Mouse (Mus musculus): Measurements from ENCODE around the gene Igsf11. TPM values are rescaled to one million over a fixed set of nuclear protein-coding genes. Genes with fewer than 3 reads are reported as not detected.

Igsf11 gene
- polyA plus RNA-seq, 1 experiment from 2014 or later = 1.8 TPM

GRCm38 (mm10) chr16:38993711-38994110 is 101.2 kb downstream of the Igsf11 start:
- Histone ChIP-seq H3K27me3 (no peaks in the 10 kb centered on the region), H3K9ac (replicated peaks) (no peak overlapping the region), H3K27ac (replicated peaks) (no peak overlapping the region), H3K4me1 (peaks cover 6% of the 10 kb centered on the region; the same call in 1 of the 2 replicates), H3K4me2 (replicated peaks) (no peak overlapping the region), H3K36me3 (no peaks in the 10 kb centered on the region), H3K4me3 (no peak overlapping the region), H3K9me3 (no peaks in the 10 kb centered on the region)
- WGBS = 95% methylated on average over 7 of the region's 7 CpGs
- no peak for ATAC-seq (ENCODE audit: low FRiP score, low read depth)

- WGBS = 77% methylated on average over 6 of the region's 6 CpGs
- Histone ChIP-seq H3K4me2 (replicated peaks) (no peak overlapping the region), H3K27me3 (no peaks in the 10 kb centered on the region), H3K4me1 (peaks cover 9% of the 10 kb centered on the region; the same call in 1 of the 2 replicates), H3K4me3 (no peak overlapping the region), H3K27ac (replicated peaks) (no peak overlapping the region), H3K9ac (replicated peaks) (no peak overlapping the region), H3K9me3 (no peaks in the 10 kb centered on the region), H3K36me3 (no peaks in the 10 kb centered on the region)
- ATAC-seq (ENCODE audit: low FRiP score, low read depth) = no peak
Measured at GRCm38 (mm10) chr16:38998496-38999258, 106.2 kb downstream of the Igsf11 start.

- Histone ChIP-seq H3K4me3 (no peak overlapping the region), H3K4me1 (peaks cover 9% of the 10 kb centered on the region; the same call in 1 of the 2 replicates), H3K9ac (replicated peaks) (no peak overlapping the region), H3K36me3 (no peaks in the 10 kb centered on the region), H3K27ac (replicated peaks) (no peak overlapping the region), H3K9me3 (no peaks in the 10 kb centered on the region), H3K27me3 (no peaks in the 10 kb centered on the region), H3K4me2 (replicated peaks) (no peak overlapping the region)
- no peak for ATAC-seq (ENCODE audit: low FRiP score, low read depth)
Measured at GRCm38 (mm10) chr16:38999298-38999697, 106.8 kb downstream of the Igsf11 start.

- Histone ChIP-seq H3K27ac (replicated peaks) (no peak overlapping the region), H3K9me3 (no peaks in the 10 kb centered on the region), H3K4me1 (no peaks in the 10 kb centered on the region), H3K27me3 (no peaks in the 10 kb centered on the region), H3K4me2 (replicated peaks) (no peak overlapping the region), H3K9ac (replicated peaks) (no peak overlapping the region), H3K36me3 (no peaks in the 10 kb centered on the region), H3K4me3 (no peak overlapping the region)
- ATAC-seq (ENCODE audit: low FRiP score, low read depth) = no peak
- WGBS = 92% methylated on average over 7 of the region's 7 CpGs
Measured at GRCm38 (mm10) chr16:39006978-39007377, 114.5 kb downstream of the Igsf11 start.

- Histone ChIP-seq H3K9me3 (no peaks in the 10 kb centered on the region), H3K4me3 (no peak overlapping the region), H3K36me3 (no peaks in the 10 kb centered on the region), H3K4me1 (peaks cover 9% of the 10 kb centered on the region; the same call in 1 of the 2 replicates), H3K27me3 (no peaks in the 10 kb centered on the region), H3K9ac (replicated peaks) (no peak overlapping the region), H3K4me2 (replicated peaks) (no peak overlapping the region), H3K27ac (replicated peaks) (no peak overlapping the region)
- peak; percentile 38; the same call in 1 of the 2 replicates for ATAC-seq (ENCODE audit: low FRiP score, low read depth)
- WGBS = 36% methylated on average over 2 of the region's 2 CpGs
Measured at GRCm38 (mm10) chr16:39019449-39019848, 127.0 kb downstream of the Igsf11 start.

- Histone ChIP-seq H3K9me3 (no peaks in the 10 kb centered on the region), H3K4me3 (no peak overlapping the region), H3K27ac (replicated peaks) (no peak overlapping the region), H3K9ac (replicated peaks) (no peak overlapping the region), H3K4me1 (peaks cover 5% of the 10 kb centered on the region; the same call in 1 of the 2 replicates), H3K36me3 (no peaks in the 10 kb centered on the region), H3K4me2 (replicated peaks) (no peak overlapping the region), H3K27me3 (no peaks in the 10 kb centered on the region)
- 76% methylated on average over 8 of the region's 8 CpGs for WGBS
- ATAC-seq (ENCODE audit: low FRiP score, low read depth) = 0 out of 2 replicates have a peak, but pooled peaks have one; percentile 44
Measured at GRCm38 (mm10) chr16:39025989-39026736, 133.7 kb downstream of the Igsf11 start.

- H3K27me3 ChIP-seq = no peaks in the 10 kb centered on the region
- WGBS = 96% methylated on average over 2 of the region's 2 CpGs
- no peak for ATAC-seq (ENCODE audit: low FRiP score, low read depth)
Measured at GRCm38 (mm10) chr16:39031350-39031749, 138.9 kb downstream of the Igsf11 start.

GRCm38 (mm10) chr16:39037257-39037656 is 144.8 kb downstream of the Igsf11 start:
- H3K4me3 ChIP-seq = no peak overlapping the region
- H3K27ac ChIP-seq (replicated peaks) = no peak overlapping the region
- H3K4me1 ChIP-seq = no peaks in the 10 kb centered on the region
- H3K4me2 ChIP-seq (replicated peaks) = no peak overlapping the region
- ATAC-seq (ENCODE audit: low FRiP score, low read depth) = no peak
- 83% methylated on average over 4 of the region's 4 CpGs for WGBS
- no peaks in the 10 kb centered on the region for H3K36me3 ChIP-seq
- no peaks in the 10 kb centered on the region for H3K9me3 ChIP-seq
- H3K27me3 ChIP-seq = no peaks in the 10 kb centered on the region
- H3K9ac ChIP-seq (replicated peaks) = no peak overlapping the region

More at GRCm38 (mm10) chr16:39031350-39031749, 138.9 kb downstream of the Igsf11 start:
- no peak overlapping the region for H3K27ac ChIP-seq (replicated peaks)
- no peaks in the 10 kb centered on the region for H3K36me3 ChIP-seq
- no peak overlapping the region for H3K4me3 ChIP-seq
- no peak overlapping the region for H3K9ac ChIP-seq (replicated peaks)
- H3K9me3 ChIP-seq = no peaks in the 10 kb centered on the region
- H3K4me1 ChIP-seq = peaks cover under 1% of the 10 kb centered on the region; the same call in 1 of the 2 replicates
- no peak overlapping the region for H3K4me2 ChIP-seq (replicated peaks)

GRCm38 (mm10) chr16:39044381-39044780 is 151.9 kb downstream of the Igsf11 start:
- 24% methylated on average over 5 of the region's 5 CpGs for WGBS
- no peak overlapping the region for H3K4me3 ChIP-seq
- no peak for ATAC-seq (ENCODE audit: low FRiP score, low read depth)
- no peak overlapping the region for H3K9ac ChIP-seq (replicated peaks)
- H3K9me3 ChIP-seq = no peaks in the 10 kb centered on the region
- H3K27ac ChIP-seq (replicated peaks) = no peak overlapping the region
- no peak overlapping the region for H3K4me2 ChIP-seq (replicated peaks)
- H3K27me3 ChIP-seq = peaks cover 4% of the 10 kb centered on the region; the same call in 1 of the 2 replicates
- no peaks in the 10 kb centered on the region for H3K36me3 ChIP-seq
- H3K4me1 ChIP-seq = peaks cover 4% of the 10 kb centered on the region; the same call in 1 of the 2 replicates

GRCm38 (mm10) chr16:39048889-39049288 is 156.4 kb downstream of the Igsf11 start:
- Histone ChIP-seq H3K27me3 (peaks cover 15% of the 10 kb centered on the region), H3K4me1 (peaks cover 4% of the 10 kb centered on the region; the same call in 1 of the 2 replicates), H3K9me3 (no peaks in the 10 kb centered on the region), H3K4me3 (no peak overlapping the region), H3K4me2 (replicated peaks) (no peak overlapping the region), H3K36me3 (no peaks in the 10 kb centered on the region), H3K27ac (replicated peaks) (no peak overlapping the region), H3K9ac (replicated peaks) (no peak overlapping the region)
- 12% methylated on average over 4 of the region's 4 CpGs for WGBS
- peak; percentile 77 for ATAC-seq (ENCODE audit: low FRiP score, low read depth)

- H3K4me1 ChIP-seq = no peaks in the 10 kb centered on the region
- H3K27ac ChIP-seq (replicated peaks) = no peak overlapping the region
- H3K9me3 ChIP-seq = no peaks in the 10 kb centered on the region
- H3K27me3 ChIP-seq = peaks cover 17% of the 10 kb centered on the region; the same call in 1 of the 2 replicates
- no peak for ATAC-seq (ENCODE audit: low FRiP score, low read depth)
- H3K4me2 ChIP-seq (replicated peaks) = no peak overlapping the region
- no peak overlapping the region for H3K4me3 ChIP-seq
- H3K9ac ChIP-seq (replicated peaks) = no peak overlapping the region
- H3K36me3 ChIP-seq = no peaks in the 10 kb centered on the region
- 3% methylated on average over 2 of the region's 2 CpGs for WGBS
Measured at GRCm38 (mm10) chr16:39052971-39053370, 160.5 kb downstream of the Igsf11 start.

- no peak overlapping the region for H3K4me2 ChIP-seq (replicated peaks)
- H3K9me3 ChIP-seq = no peaks in the 10 kb centered on the region
- no peak overlapping the region for H3K4me3 ChIP-seq
- WGBS = 75% methylated on average over 2 of the region's 2 CpGs
- peaks cover 17% of the 10 kb centered on the region; the same call in 1 of the 2 replicates for H3K27me3 ChIP-seq
- ATAC-seq (ENCODE audit: low FRiP score, low read depth) = no peak
- H3K27ac ChIP-seq (replicated peaks) = no peak overlapping the region
- H3K4me1 ChIP-seq = no peaks in the 10 kb centered on the region
- H3K36me3 ChIP-seq = no peaks in the 10 kb centered on the region
- no peak overlapping the region for H3K9ac ChIP-seq (replicated peaks)
Measured at GRCm38 (mm10) chr16:39053779-39054178, 161.3 kb downstream of the Igsf11 start.
